Mouse (Mus musculus) 3134 (cell line): ENCODE data around the gene Ipcef1.
"Not testable (repeated sequence)": the region's sequence is repeated elsewhere in the genome, so short reads cannot be mapped to it uniquely, and the experiment has no call there.

Source experiments
- DNase-seq: peaks from one replicate; pipeline ENCODE4 v3.0.0-alpha.2; 2011; ENCODE audit warnings: low spot score; ENCODE audit not compliant: insufficient read length; ENCODE audit errors: extremely low read depth

Gene Ipcef1

DNA sequence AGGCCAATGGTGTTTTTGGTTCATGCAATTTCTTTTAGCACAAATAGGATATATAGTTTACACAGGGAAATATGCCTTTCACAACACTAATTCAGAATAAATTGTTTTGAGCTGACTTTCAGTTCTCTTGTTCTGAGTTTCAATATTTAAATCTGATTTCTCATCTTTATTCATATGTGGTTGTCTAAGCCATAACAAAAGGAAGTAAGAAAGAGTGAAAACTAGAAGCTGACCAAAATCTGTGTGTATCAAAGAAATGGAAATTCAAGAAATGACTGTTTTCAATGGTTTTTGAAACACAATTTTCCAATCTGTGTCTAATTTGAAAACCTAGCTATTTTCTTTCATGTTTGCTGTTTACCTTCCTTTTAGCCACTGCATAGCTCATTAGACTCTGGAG is 11.2 kb downstream of the Ipcef1 start:
- DNase-seq, result no peak

DNA sequence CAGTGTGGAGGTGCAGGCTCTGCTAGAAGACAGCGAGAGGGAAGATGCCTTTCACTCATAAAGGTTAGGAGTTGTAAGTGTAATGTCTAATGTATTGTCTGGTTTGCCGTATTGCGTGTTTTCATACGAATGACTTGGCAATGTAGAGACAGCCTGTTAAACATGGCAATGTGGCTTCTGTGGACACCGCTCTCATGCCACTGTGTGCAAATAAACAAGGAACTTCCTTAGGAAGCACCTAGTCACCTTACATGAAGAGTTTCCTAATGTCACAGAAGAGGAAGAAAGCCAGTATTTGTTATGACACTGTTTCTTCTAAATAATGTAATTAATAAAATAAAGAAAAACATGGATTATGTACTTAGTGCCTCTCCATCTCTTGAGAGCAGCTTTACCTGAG is 15.1 kb downstream of the Ipcef1 start:
- DNase-seq, result no peak

DNA sequence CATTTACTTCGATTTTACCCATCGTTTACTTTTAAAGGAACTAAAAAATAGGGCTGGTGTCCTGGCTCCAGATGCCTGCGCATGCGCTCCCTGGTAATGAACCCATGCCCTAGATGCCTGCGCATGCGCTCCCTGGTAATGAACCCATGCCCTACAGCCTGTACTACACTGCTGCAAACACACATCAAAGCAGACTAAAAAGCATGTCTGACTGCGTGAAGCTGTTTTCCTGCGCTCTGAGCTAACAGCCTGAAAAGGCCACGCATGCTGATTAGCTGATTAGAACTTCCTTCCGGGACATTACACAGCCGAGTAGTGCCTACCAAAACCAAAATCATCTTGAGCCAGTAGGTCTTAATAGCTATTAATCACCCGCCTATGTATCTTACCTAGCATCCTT is 16.7 kb downstream of the Ipcef1 start:
- DNase-seq, result no peak

DNA sequence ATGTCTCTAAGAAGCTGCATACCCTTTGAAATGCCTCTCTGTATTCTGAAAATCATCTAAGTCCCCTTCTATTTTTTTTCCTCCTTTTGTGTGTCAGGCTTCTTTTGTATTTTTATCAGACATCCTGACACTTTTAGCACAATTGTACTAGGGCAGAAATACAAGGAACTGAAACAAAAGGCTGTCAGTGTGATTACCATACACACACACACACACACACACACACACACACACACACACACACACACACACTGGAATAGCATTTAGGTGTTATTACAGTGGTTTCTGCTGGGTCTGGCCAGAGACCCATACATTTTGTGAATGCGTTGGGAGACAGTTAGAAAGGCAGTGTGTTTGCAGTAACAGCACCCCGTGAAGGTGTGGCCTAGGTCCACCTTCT is 18.8 kb downstream of the Ipcef1 start:
- DNase-seq, result no peak

DNA sequence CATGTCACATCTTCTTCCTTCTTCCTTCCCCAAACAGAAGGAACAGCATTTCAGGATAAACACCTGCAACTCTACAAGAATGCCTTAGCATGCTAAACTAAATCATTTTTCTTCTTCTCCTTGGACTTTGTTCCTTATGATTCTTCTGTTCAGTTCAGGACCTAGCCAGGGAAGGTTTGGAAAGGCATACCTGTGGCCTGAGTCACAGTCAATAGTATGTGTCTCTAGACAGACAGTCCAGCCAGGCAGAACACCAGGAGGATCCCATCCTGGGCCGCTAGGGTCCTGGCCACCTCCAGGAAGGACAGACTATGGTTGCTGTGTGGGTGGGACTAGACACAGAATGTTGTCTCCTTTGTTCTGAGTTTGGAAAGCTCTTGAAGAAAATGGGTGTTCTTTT is 27.2 kb downstream of the Ipcef1 start:
- DNase-seq, result no peak

DNA sequence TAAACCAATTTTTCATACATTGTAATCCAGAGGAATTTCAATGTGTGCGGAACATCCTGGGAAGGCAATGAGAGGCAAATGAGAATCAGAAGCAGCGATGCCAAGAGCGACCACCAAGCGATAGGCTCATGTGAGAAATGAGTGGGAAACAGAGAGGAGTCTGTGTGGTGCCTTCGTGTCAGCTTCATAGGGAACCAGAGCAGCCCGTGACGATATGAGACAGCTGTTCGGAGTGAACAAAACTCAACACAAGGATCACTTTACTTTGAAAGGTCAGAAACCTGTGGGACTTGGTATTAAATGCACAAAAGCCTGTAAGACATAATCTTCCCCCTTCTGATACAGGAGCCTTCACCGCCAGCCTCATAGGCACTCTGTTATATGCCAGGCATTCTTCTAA is 31.7 kb downstream of the Ipcef1 start:
- DNase-seq, result no peak

DNA sequence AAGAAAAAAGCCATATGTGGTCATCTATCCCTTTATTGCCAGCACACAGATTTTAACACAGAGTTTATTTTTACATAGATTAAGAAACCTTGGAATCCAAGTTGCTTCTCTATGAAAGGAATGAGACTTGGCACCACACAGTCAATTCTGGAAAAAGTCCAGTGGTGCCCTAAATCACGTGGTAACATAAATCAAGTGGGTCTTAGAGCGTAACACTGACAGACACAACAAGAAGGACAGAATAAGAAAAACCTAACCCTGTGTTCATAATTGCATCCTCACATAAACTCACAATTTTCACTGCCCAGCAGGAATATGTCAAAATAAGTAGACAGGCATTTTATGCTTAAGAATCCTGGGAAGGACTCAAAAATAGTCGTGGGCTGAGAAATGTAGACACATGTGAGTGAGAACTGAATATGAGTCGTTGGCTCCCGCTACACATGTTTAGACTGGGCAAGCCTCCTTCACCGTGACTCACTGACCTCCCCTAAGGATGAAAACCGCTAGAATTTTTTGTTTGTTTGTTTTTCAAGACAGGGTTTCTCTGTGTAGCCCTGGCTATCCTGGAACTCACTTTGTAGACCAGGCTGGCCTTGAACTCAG is 32.4 kb downstream of the Ipcef1 start:
- peak; percentile 26 for DNase-seq

DNA sequence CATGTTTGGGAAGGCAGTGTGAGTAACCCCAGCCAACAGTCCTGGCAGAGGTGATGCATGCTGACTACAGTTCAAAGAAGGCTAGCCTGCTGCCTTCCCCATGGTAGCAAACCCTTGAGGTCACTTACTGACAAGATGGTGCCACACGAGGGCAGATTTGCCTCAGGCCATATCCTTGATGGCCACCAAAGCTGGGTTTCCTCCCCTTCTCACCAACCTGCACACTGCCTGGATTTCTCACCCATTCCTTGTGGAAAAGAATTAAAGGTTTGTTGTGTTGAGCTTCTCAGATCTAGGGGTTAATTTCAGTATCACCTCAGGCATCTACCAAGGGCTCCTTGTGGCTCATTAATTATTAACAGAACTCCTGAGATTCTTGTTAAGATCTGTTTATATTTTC is 37.1 kb downstream of the Ipcef1 start:
- DNase-seq, result no peak

DNA sequence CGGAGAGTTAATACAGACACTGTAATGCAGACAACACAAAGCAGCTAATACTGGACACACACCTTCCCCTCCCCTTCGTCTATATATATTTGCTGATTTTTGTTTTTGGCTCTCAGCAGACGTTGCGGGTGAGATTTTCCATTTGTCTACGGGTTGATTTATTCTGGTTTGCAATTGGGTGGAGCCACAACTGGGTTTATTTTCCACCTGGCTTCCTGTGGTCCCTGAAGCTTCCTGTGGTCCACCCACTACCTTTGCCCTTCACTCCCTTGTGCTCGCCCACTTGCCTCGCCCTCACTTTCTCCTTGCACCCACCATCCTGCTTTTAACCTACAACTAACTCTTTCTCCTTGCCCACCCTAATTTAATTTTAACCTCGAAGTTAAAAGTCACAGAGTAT is 41.7 kb downstream of the Ipcef1 start:
- no peak for DNase-seq

DNA sequence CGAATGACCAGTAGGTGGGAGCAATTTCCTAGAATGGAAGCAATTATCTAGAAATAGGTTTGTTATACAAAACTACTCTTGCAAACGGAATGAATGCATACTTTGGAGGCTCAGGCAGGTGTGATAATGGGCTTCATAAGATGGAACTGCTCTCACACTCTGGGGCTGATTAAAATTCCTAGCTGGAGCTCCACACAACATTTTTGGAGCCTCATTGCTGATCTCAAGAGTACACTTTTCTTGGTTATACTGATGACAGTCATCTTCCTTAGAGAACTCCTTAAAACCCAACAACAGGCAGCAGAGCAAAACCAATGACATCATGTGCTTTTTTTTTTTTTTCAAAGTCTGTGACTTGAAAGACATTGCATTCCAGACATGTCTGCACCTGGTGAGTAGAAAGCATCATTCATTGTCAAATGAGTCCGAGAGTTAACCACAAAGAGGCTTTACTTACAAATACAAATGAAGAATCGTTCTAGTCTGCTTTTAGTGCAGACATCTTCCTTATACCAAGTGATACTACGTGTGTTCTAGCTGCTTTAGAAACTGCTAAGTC is 47.2 kb downstream of the Ipcef1 start:
- DNase-seq, result no peak

DNA sequence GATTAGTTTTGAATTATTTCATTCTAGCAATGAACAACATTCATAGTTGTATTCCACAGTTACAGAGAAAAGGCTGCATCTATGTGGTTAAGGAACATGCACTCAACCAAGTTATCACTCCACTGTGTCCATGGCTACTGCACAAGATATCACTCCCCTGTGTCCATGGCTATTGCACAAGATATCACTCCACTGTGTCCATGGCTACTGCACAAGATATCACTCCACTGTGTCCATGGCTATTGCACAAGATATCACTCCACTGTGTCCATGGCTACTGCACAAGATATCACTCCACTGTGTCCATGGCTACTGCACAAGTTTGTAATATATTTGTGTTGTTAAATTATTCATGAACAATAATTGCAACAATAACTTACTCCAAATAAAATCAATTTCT is 48.4 kb downstream of the Ipcef1 start:
- not testable (repeated sequence) for DNase-seq

DNA sequence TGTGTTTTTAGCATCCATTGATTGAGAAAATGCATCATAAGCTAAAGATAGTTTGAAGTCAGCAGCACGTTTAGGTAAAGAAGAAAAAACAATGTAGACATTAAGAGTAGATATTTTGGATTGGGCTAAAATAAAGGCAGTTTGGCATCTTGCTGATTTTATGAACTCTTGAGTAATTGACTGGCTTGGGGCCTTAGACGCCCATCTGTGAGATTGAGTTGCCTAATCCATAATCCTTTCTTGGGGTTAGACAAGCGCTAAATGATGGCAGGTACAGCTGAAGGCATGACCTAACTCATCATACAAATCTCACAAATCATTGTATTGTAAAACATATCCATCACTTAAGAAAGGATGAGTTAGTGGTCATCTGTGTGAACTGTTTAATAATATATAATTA is 52.9 kb downstream of the Ipcef1 start:
- DNase-seq, result no peak

DNA sequence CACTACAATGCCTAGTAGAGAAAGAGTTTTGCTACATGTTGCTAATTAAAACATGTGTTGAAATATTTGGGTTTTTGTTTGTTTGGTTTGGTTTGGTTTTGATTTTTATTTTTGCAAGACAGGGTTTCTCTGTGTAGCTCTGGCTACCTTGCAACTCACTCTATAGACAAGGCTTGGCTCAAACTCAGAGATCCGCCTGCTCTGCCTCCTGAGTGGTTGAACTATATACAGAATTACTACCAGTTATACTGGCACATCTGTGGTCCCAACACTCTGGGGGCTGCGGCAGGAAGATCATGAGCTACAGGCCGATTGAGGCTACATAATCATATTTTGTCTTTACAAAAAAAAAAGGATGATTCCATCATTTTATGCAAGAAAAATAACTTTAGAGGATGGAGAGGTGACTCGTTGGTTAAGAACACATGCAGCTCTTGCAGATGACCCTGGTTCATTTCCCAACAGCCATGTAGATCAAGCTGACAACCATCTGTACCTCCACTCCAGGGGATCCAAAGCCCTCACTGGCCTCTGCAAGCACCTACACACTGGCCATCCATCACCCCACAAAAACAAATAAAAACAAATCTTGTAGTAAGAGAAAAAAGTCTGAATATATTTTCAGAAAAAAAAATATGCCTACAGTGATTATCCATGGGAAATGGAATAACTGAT is 53.6 kb downstream of the Ipcef1 start:
- no peak for DNase-seq

DNA sequence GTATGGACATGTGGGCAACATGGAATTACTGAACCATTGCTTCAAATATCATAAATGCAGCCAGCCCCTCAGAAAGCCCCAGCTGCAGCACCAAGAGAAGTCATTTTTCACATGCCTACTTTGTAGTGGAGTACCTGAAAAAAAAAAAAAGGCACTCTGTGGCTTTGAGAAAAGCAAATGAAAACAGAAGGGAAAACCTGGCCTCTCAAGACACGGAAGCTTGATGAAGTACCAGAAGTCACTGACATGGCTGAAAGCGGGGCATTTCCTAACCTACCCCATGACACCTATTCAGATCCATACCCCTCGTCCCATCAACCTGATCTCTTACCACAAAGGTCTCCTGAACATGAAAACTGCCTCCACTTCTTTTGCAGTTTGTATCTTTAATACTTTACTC is 55.4 kb downstream of the Ipcef1 start:
- DNase-seq, result no peak

DNA sequence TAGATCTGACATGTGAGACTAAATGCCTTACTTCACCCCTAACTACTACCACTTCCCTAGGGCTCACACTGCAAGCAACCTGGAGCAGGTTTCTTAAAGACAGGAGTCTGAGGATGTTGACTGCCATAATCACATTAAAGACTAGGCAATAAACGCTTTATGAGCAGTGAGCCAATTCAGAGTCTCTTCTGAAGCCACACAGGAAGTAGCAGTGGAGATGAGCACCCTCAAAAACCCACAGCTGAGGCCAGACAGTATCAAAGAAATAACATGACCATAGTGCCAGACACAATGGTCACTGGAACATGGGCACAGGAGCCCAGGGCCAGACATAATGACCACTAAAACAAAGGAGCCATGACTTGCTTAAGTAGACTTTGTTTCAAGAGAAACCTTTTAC is 63.7 kb downstream of the Ipcef1 start:
- no peak for DNase-seq

DNA sequence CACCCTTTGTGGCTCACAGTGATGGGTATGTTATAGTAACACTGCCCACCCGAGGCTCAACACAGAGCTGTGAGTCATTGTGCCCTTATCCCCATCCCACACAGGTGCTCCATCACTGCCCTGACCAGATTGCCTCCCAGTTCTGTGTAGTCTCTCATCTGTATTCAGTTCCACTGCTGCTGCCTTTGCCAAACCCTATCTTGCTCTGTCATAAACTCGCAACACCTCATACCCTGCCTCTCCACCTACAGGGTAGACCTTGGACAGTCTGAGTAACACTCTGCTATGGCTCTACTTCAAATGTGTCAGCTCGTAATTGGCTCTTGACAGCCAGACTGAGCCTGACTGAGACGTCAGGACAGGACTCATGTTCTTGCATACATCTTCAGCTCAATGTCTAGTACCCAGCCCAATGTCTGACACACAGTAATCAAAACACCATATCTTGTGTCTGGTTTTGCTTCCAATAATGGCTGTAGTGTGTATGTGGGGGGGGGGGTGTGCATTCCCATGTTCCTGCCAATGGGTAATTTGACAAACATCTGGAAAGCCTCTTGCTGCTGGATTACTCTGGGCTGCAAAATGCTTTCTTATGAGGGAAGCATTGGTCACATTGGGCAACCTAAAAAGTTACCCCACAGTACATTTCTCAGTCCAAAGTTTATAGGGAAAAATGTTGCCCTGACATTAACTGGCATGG is 64.7 kb downstream of the Ipcef1 start:
- DNase-seq, result no peak

DNA sequence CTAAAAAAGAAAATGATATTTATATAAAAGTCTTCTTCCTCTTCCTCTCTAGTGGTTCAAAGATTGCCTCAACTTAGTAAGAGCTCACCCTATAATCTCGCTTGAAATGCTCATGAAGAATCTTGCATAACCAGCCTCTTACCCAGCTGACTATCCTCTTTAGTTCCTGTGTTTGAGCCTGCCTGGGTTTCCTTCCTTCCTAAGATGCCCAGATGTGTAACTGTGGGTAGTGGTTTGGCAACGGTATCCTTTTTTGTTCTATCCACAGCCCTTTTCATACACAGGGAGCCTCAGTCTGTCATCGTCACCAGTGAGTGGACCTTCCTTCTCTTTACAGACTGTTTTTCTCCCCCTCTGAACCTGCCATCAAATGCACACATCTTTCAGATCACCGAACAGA is 66.0 kb downstream of the Ipcef1 start:
- DNase-seq, result no peak

DNA sequence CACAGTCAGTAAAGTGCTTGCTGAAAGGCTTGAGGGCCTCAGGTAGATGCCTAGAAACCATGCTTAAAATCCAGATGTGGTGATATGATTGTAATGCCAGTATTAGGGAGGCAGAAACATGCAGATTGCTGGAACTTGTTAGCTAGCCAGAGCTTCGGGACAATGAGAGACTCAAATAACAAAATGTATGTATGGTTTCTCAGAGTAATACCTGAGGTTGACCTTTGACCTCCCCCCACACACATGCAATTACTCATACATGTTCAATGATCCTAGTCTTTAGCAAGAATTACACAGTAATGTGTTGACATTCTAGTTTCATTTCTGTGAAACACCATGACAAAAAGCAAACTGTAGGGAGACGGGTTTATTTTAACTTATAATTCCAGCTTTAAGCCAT is 68.8 kb downstream of the Ipcef1 start:
- no peak for DNase-seq

DNA sequence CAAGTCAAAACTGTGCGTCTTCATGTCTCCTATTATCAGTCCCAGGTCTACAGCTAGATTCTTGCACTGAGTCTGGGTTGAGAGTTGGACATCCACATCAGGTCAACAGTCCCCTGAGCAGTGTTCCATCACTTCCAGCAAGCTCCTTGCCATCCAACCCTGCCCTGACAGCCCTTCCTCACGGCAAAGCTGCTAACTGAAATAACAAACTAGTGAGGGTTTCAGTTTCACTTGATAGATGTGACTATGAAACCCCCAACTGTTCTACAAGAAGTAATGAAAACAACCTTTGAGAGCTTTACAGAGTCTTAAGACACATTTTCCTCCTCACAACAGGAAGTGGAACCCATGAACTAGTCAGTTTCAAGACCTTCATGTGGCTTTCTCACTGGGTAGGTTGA is 69.5 kb downstream of the Ipcef1 start:
- DNase-seq, result no peak

DNA sequence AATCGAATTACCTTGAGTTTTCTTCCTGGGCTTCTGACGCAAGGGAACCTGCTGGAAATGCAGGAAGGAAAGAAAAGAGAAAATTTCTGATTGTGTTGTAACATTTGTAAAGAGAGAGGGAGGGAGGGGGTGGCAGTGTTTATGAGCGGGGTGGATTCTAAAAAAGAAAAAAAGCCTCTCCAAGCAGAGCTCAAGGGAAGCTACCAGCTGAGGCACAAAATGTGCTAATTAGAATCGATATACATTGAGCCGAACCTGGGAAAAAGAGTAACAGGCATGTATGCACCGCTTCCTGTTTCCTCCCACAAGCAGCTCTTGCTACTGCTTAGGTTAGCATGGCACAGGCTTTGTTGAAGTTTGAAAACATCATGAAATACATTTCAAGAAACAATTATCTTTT is 72.0 kb downstream of the Ipcef1 start:
- DNase-seq, result no peak

DNA sequence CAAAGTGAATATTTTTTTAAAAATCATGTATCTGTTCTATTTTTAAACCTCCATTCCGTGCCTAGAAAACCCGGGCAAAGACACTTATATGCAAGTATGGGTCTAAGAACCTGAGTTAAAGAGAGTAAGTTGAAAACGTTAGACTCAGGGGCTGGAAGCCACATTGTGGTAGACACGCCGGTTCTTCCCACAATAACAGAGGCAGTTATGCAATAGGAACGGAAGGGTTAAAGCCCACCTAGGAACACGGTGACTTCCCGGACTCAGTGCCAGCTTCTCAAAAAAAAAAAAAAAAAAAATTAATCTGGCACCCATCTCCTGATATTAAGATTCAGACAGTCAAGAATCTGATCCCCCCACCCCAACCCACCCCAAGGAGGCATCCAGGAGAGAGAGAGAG is 72.5 kb downstream of the Ipcef1 start:
- no peak for DNase-seq

DNA sequence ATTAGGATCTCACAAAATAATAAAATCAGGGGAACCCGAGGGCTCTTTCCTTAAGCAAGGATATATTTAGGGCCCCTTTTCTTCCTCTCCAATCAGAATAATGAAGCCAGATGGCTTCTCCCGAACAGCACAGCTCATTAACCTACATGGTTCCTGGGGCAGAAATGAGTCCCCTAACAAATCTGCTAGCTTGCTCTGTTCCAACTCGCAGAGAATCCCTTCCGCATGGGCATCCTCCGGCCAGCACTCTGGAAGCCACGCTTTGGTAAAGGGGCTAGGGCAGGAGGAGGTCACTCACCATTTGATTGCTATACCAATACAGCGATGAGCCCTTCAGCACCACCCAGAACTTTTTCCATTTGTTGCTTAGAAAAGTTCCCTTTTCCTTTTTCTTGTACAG is 73.1 kb downstream of the Ipcef1 start:
- no peak for DNase-seq
